Mouse (Mus musculus) midbrain, embryonic 14.5 days (tissue): ENCODE results near the gene Nsun4. TPM values are rescaled to one million over a fixed set of nuclear protein-coding genes. Genes with fewer than 3 reads are reported as not detected.

Source experiments
- ATAC-seq: fragments of 200-750 bp; cut with Nextera tagmentation; 2 replicates; pipeline ENCODE4 v1.8.0; 2017; ENCODE audit warnings: moderate number of reproducible peaks, moderate library complexity; ENCODE audit not compliant: low FRiP score, low TSS enrichment
- DNase-seq: peaks from one replicate; pipeline ENCODE4 v3.0.0-alpha.2; 2015
- H3K27ac ChIP-seq: fragments of 300-500 bp; sonication (generic); replicated peaks from 2 replicates; pipeline ENCODE4 v1.5.1; 2014; ENCODE audit warnings: mild to moderate bottlenecking, low read depth, low read length, moderate library complexity
- H3K27me3 ChIP-seq: fragments of 300-500 bp; sonication (generic); 2 replicates; pipeline ENCODE4 v1.6.1; 2014; ENCODE audit warnings: low read length, control low read depth, mixed read lengths; ENCODE audit not compliant: control insufficient read depth, insufficient read depth
- H3K36me3 ChIP-seq: fragments of 300-500 bp; sonication (generic); 2 replicates; pipeline ENCODE4 v1.6.1; 2014; ENCODE audit warnings: low read length, control low read depth; ENCODE audit not compliant: control insufficient read depth, insufficient read depth
- H3K4me1 ChIP-seq: fragments of 300-500 bp; sonication (generic); 2 replicates; pipeline ENCODE4 v1.6.1; 2014; ENCODE audit warnings: mild to moderate bottlenecking, antibody characterized with exemption, low read length, control low read depth; ENCODE audit not compliant: control insufficient read depth, insufficient read depth
- H3K4me2 ChIP-seq: fragments of 300-500 bp; sonication (generic); 2 replicates; pipeline ENCODE4 v1.6.1; 2014; ENCODE audit warnings: mild to moderate bottlenecking, low read length, moderate library complexity
- H3K4me3 ChIP-seq: fragments of 300-500 bp; sonication (generic); replicated peaks from 2 replicates; pipeline ENCODE4 v1.5.1; 2014; ENCODE audit warnings: low read depth, low read length
- H3K9ac ChIP-seq: fragments of 300-500 bp; sonication (generic); replicated peaks from 2 replicates; pipeline ENCODE4 v1.6.1; 2014; ENCODE audit warnings: mild to moderate bottlenecking, low read length, moderate library complexity
- H3K9me3 ChIP-seq: fragments of 300-500 bp; sonication (generic); 2 replicates; pipeline ENCODE4 v1.6.1; 2016; ENCODE audit warnings: low read length, control low read depth, mixed read lengths; ENCODE audit not compliant: control insufficient read depth
- WGBS: fragments of 180-500 bp; shearing (Covaris S2); extraction: QIAGEN DNeasy Blood & Tissue Kit; methylation state at CpG from one replicate; pipeline ENCODE4 v1.1.7; 2014; 5-methylcytosine and 5-hydroxymethylcytosine counted together
- polyA plus RNA-seq: library from polyadenylated mRNA; unstranded; fragments of >200 nt; fragmentation: Nextera tagmentation; extraction: Ambion mirVana; gene quantifications from 2 replicates; pipeline ENCODE4 v1.2.1, GENCODE M21; 2014

Nsun4 gene
- polyA plus RNA-seq = 11.5 and 13.6 TPM in 2 replicates

- H3K4me3 ChIP-seq = peak within 1 kb of the TSS; percentile 61
- peak within 1 kb of the TSS; percentile 67 for H3K4me2 ChIP-seq
- no peaks in the 10 kb centered on the region for H3K36me3 ChIP-seq
- peak; percentile 93 for ATAC-seq
- H3K9ac ChIP-seq = peak within 1 kb of the TSS; percentile 53
- no peaks in the 10 kb centered on the region for H3K9me3 ChIP-seq
- H3K27ac ChIP-seq = peak within 1 kb of the TSS; percentile 89
- DNase-seq = peak; percentile 94
- 0% methylated on average over 35 of the region's 35 CpGs for WGBS
- H3K27me3 ChIP-seq = no peaks in the 10 kb centered on the region
- H3K4me1 ChIP-seq = peaks cover 11% of the 10 kb centered on the region; the same call in 1 of the 2 replicates
These were observed at the start of gene Nsun4 for GRCm38 (mm10) chr4:116053399-116053961. Gene Nsun4, minus strand, starts transcription at chr4:116053876.

- Histone ChIP-seq H3K4me1 (no peaks in the 10 kb centered on the region), H3K4me3 (no peak overlapping the region), H3K27me3 (no peaks in the 10 kb centered on the region), H3K9ac (no peak overlapping the region), H3K27ac (no peak overlapping the region), H3K36me3 (peaks cover 44% of the 10 kb centered on the region), H3K9me3 (no peaks in the 10 kb centered on the region), H3K4me2 (no peak overlapping the region)
- DNase-seq = no peak
- no peak for ATAC-seq
- WGBS = 87% methylated on average over 7 of the region's 7 CpGs
These were observed 47.3 kb upstream of the Nsun4 start for GRCm38 (mm10) chr4:116100959-116101358.

GRCm38 (mm10) chr4:116097211-116097610 is 43.5 kb upstream of the Nsun4 start:
- no peaks in the 10 kb centered on the region for H3K9me3 ChIP-seq
- no peak overlapping the region for H3K9ac ChIP-seq
- 92% methylated on average over 8 of the region's 8 CpGs for WGBS
- H3K4me3 ChIP-seq = no peak overlapping the region
- no peak overlapping the region for H3K4me2 ChIP-seq
- DNase-seq = no peak
- H3K4me1 ChIP-seq = no peaks in the 10 kb centered on the region
- no peaks in the 10 kb centered on the region for H3K27me3 ChIP-seq
- H3K27ac ChIP-seq = no peak overlapping the region
- ATAC-seq = no peak
- H3K36me3 ChIP-seq = peaks cover 72% of the 10 kb centered on the region

GRCm38 (mm10) chr4:116096291-116096690 is 42.6 kb upstream of the Nsun4 start:
- Histone ChIP-seq H3K9ac (no peak overlapping the region), H3K4me3 (no peak overlapping the region), H3K27ac (no peak overlapping the region), H3K27me3 (no peaks in the 10 kb centered on the region), H3K4me1 (no peaks in the 10 kb centered on the region), H3K9me3 (no peaks in the 10 kb centered on the region), H3K4me2 (no peak overlapping the region), H3K36me3 (peaks cover 80% of the 10 kb centered on the region)
- no peak for ATAC-seq
- no peak for DNase-seq
- WGBS = 95% methylated on average over 10 of the region's 10 CpGs

GRCm38 (mm10) chr4:116088510-116089249 is 35.0 kb upstream of the Nsun4 start:
- 89% methylated on average over 23 of the region's 23 CpGs for WGBS
- Histone ChIP-seq H3K4me1 (no peaks in the 10 kb centered on the region), H3K4me3 (no peak overlapping the region)

GRCm38 (mm10) chr4:116077240-116078095 is 23.8 kb upstream of the Nsun4 start:
- 62% methylated on average over 3 of the region's 3 CpGs for WGBS
- Histone ChIP-seq H3K4me1 (peaks cover 25% of the 10 kb centered on the region), H3K9me3 (no peaks in the 10 kb centered on the region), H3K9ac (peak overlapping the region; percentile 95), H3K4me3 (peak overlapping the region; percentile 96), H3K36me3 (peaks cover 23% of the 10 kb centered on the region), H3K4me2 (peak overlapping the region; percentile 93), H3K27me3 (no peaks in the 10 kb centered on the region), H3K27ac (no peak overlapping the region; the same call in 1 of the 2 replicates)
- no peak for ATAC-seq
- DNase-seq = no peak

More at GRCm38 (mm10) chr4:116088510-116089249, 35.0 kb upstream of the Nsun4 start:
- H3K4me2 ChIP-seq = no peak overlapping the region
- no peak overlapping the region for H3K27ac ChIP-seq
- peaks cover 84% of the 10 kb centered on the region for H3K36me3 ChIP-seq
- DNase-seq = no peak
- no peak for ATAC-seq
- no peak overlapping the region for H3K9ac ChIP-seq
- H3K9me3 ChIP-seq = no peaks in the 10 kb centered on the region
- no peaks in the 10 kb centered on the region for H3K27me3 ChIP-seq

- peaks cover 25% of the 10 kb centered on the region for H3K4me1 ChIP-seq
- peak overlapping the region; percentile 96 for H3K27ac ChIP-seq
- H3K4me2 ChIP-seq = peak overlapping the region; percentile 93
- no peaks in the 10 kb centered on the region for H3K9me3 ChIP-seq
- H3K27me3 ChIP-seq = no peaks in the 10 kb centered on the region
- H3K9ac ChIP-seq = peak overlapping the region; percentile 95
- peak overlapping the region; percentile 96 for H3K4me3 ChIP-seq
- peak; percentile 12; the same call in 1 of the 2 replicates for ATAC-seq
- peak; percentile 48 for DNase-seq
- peaks cover 16% of the 10 kb centered on the region for H3K36me3 ChIP-seq
- 2% methylated on average over 37 of the region's 37 CpGs for WGBS
These were observed 22.9 kb upstream of the Nsun4 start for GRCm38 (mm10) chr4:116076369-116077231.
